In the genomic region with DNA sequence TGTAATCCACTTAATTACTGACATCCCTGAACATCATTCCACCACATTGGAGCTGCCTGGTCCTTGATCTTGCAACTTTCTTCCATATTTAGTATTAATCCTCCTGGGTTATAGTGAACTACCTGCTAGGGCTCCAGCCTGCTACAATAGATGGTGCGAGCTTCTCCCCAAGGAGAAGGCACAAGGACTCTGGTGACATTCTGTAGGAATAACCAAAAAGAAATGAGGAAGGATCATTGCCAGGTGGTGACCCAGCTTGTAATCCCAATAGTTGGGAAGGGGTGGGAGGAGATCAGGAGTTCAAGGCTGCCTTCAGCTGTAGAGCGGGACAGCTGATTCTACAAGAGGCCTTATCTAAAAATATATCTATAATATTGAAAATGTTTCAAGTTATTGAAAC, we compare ENCODE assay signal across 17 mouse cellular contexts. TPM values are rescaled to one million over a fixed set of nuclear protein-coding genes. Genes with fewer than 3 reads are reported as not detected.
DNase-seq lines count a peak whose midpoint lies in the region.
"Had no signal": no experiment of that assay in that cellular context is flagged by ENCODE, and none has a peak within 500 bp of the region (broad histone marks: within the 10 kb centered on the region; RNA-seq: fewer than 3 reads in every experiment).

No protein-coding gene starts in this region.

- no peak overlapping the region for H3K27ac ChIP-seq in heart, embryonic 10.5 days

- H3K4me3 ChIP-seq in heart, embryonic 10.5 days: no peak overlapping the region

- H3K4me1 ChIP-seq in heart, embryonic 10.5 days: peaks cover 55% of the 10 kb centered on the region

- WGBS in heart, embryonic 10.5 days: 95% methylated on average over 2 of the region's 2 CpGs

- H3K36me3 ChIP-seq in heart, embryonic 10.5 days: peaks cover 4% of the 10 kb centered on the region; the same call in 1 of the 2 replicates

- peak; percentile 66 for DNase-seq in heart, adult 11 months
- no peak for DNase-seq in heart, adult 8-10 months (ENCODE audit: low spot score)
- DNase-seq in heart, embryonic 10.5 days (ENCODE audit: low spot score): peak; percentile 70
- no peak for DNase-seq in heart, adult 18-20 months
- DNase-seq: adrenal gland, adult 2 months; adrenal gland, adult 8-10 months; adrenal gland, postnatal 10 days; adrenal gland, postnatal 14 days; adrenal gland, postnatal 25 days; adrenal gland, postnatal 36 days; B cell, adult 2 months; cerebellum, adult 11 months; cerebellum, adult 11-12 months; cerebellum, adult 18-20 months had no signal

- no peaks in the 10 kb centered on the region for H3K27me3 ChIP-seq in heart, embryonic 10.5 days (ENCODE audit: insufficient read depth, poor library complexity, severe bottlenecking)
- H3K27me3 ChIP-seq: CH12.LX, Patski had no signal

- no peaks in the 10 kb centered on the region for H3K9me3 ChIP-seq in heart, embryonic 10.5 days
- H3K9me3 ChIP-seq: G1E had no signal

RNA-seq across cellular contexts. Expression of a gene that starts 41.6 kb away (rescaled TPM):
- 100 to 1,000 TPM; 157 to 172 (median 167) TPM for total RNA-seq in heart, adult 8-10 months (2022)
- polyA plus RNA-seq in heart, embryonic 10.5 days (2016; fragmentation: Nextera tagmentation; extraction: Ambion mirVana): 76.4 and 90.3 TPM in 2 replicates
- total RNA-seq in heart, adult 18-20 months (2021): 100 to 1,000 TPM; 157 to 168 TPM

Comparison
In these comparisons a context has a peak if more than half of its experiments do, and no peak if none do; other contexts are left out.
1. DNase-seq: peak in heart, adult 11 months (single experiment) and heart, embryonic 10.5 days (single experiment); none in heart, adult 8-10 months (single experiment) and heart, adult 18-20 months (0 of 2).